Mouse (Mus musculus): ENCODE data around the gene Ltv1. TPM values are rescaled to one million over a fixed set of nuclear protein-coding genes. Genes with fewer than 3 reads are reported as not detected.

Ltv1 gene
- polyA plus RNA-seq, 1 experiment from 2014 or later: 42.1 TPM

DNA sequence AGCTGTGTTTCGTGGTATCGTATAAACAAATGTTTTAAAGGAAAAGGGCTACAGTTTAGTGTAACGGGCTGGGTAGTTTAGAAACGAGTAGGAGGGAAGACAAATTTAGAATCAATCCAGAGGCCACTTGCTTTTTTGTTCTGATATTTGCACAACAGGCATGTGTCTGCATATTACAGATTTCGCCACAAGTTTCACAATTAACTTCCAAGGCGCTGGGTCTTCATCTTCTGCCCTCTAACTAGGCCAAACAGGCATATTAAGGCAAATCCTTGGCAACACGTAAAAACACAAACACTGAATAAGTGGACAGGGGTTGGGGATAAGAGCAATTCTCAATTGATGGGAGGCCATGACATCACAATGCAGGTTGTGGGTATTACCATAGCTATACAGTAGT is 17.1 kb downstream of the Ltv1 start:
- Histone ChIP-seq H3K79me2 (ENCODE audit: inconsistent target) (no peaks in the 10 kb centered on the region), H3K36me3 (ENCODE audit: inconsistent target) (peaks cover 32% of the 10 kb centered on the region), H3K27ac (no peak overlapping the region), H3K4me3 (ENCODE audit: inconsistent target) (no peak overlapping the region)
- WGBS (ENCODE audit: missing documents): 59% methylated on average over 7 of the region's 7 CpGs

DNA sequence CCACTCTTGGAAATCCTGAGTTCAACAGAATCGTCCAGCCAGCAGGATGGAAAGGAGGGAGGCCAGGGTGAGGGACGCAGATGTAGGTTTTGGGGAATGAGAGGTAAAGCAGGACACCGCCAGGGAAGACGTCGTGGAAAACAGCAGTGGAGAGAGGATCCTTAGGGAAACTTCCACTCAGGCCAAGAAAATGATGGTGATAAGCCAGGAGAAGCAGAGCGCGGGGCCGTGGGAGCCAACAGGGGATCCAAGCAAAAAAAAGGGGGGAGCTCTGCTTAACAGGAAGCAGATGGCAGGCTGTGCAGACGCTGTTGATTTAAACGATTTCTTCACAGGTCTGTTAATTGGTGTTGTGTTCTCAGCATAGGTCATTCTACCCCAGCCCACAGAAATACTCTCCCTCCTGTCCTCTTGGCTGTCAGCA is 20.2 kb downstream of the Ltv1 start:
- Histone ChIP-seq H3K27ac (no peak overlapping the region), H3K36me3 (ENCODE audit: inconsistent target) (peaks cover 2% of the 10 kb centered on the region; the same call in 1 of the 2 replicates), H3K79me2 (ENCODE audit: inconsistent target) (no peaks in the 10 kb centered on the region), H3K4me3 (ENCODE audit: inconsistent target) (no peak overlapping the region)
- 38% methylated on average over 10 of the region's 10 CpGs for WGBS (ENCODE audit: missing documents)

DNA sequence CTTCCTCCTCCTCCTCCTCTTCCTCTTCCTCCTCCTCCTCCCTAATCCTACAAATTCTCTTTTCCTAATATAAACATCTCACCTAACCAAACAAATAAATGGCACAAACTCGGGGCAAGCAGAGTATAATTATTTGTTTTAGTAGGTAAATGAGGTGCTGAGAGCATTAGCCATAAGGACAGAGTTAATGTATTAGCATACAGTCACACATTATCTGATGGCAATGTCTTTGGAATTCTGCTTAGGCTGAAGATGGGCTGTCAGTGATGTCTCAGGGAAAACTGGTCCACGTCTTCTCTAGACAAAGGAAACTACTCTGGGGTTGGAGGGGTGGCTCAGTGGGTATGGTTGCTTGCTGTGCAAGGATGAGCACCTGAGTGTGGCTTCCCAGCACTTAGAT is 21.5 kb downstream of the Ltv1 start:
- Histone ChIP-seq H3K27ac (no peak overlapping the region), H3K4me3 (ENCODE audit: inconsistent target) (no peak overlapping the region), H3K79me2 (ENCODE audit: inconsistent target) (no peaks in the 10 kb centered on the region), H3K36me3 (ENCODE audit: inconsistent target) (no peaks in the 10 kb centered on the region)
- WGBS (ENCODE audit: missing documents): 48% methylated on average over 2 of the region's 2 CpGs

DNA sequence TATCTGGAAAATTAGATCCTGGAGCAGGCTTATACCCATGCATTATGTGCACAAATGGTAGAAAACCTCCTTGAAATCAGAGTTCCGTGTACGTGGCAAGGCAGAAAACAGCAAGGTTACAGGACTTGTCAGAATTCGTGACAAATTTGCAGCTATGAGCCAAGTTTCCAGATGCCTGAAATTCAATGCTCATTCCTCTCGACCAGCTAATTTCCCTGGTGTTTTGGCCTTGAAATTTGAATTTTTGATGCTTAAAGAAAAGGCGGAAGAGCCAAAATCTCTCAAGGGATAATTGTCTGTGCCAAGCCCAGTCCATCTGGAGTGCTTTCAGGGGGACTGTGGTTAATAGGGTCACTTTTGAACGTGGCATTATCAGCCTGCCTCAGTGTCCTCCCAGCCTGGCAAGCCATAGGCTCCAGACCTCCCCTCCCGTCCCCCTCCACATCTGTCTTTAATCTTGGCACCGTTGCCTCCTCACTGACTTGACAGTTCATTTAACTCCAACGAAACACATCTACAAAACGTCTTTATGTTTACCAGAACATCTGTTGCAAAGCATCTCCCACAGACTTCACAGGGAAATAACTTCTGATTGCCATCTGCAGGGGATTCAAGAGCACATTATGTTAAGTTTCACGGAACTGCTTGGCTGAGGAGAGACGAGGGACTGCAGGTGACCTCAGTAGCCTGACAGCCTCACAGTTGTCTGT is 22.1 kb downstream of the Ltv1 start:
- Histone ChIP-seq H3K79me2 (ENCODE audit: inconsistent target) (no peaks in the 10 kb centered on the region), H3K27ac (no peak overlapping the region), H3K36me3 (ENCODE audit: inconsistent target) (no peaks in the 10 kb centered on the region), H3K4me3 (ENCODE audit: inconsistent target) (no peak overlapping the region)
- 53% methylated on average over 12 of the region's 12 CpGs for WGBS (ENCODE audit: missing documents)

DNA sequence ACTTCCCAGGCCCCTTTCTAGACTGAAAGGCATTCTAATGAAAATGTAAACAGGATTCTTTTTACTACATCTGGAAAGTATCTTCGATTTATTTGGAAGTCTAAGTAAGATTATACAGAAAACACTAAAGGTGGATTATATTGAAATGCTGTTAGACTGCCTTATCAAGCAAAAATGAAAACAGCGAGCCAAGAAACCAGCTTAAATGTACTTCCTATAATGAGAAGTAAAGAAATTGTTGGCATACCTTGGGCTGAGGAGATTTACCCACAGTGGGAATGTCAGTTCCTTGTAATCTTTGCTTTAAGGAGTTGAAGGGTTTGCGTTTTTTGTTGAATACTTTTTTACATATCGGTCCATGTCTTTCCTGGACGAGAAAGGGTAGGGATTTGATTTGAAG is 24.5 kb downstream of the Ltv1 start:
- 94% methylated on average over 5 of the region's 5 CpGs for WGBS (ENCODE audit: missing documents)
- Histone ChIP-seq H3K27ac (no peak overlapping the region), H3K4me3 (ENCODE audit: inconsistent target) (no peak overlapping the region), H3K36me3 (ENCODE audit: inconsistent target) (no peaks in the 10 kb centered on the region), H3K79me2 (ENCODE audit: inconsistent target) (no peaks in the 10 kb centered on the region)

DNA sequence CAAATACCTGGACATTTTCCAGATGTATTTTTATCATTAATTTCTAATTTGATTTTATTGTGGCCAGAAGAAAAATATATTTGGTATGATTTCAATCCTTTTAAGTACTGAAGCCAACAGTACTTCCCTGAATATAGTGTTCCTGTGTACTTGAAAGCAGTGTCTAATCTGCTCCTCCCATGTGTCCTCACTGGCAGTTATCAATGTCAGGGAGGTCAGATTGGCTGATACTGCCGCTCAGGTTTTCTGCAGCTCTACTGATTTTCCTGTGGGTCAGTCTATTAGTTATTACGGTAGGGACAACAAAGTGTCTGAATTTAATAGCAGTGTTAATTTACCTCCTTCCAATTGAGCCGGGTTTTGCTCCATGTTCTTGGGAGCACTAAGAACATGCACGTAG is 30.9 kb downstream of the Ltv1 start:
- Histone ChIP-seq H3K36me3 (ENCODE audit: inconsistent target) (no peaks in the 10 kb centered on the region), H3K4me3 (ENCODE audit: inconsistent target) (no peak overlapping the region), H3K27ac (no peak overlapping the region), H3K79me2 (ENCODE audit: inconsistent target) (no peaks in the 10 kb centered on the region)
- WGBS (ENCODE audit: missing documents): 98% methylated on average over 4 of the region's 4 CpGs

DNA sequence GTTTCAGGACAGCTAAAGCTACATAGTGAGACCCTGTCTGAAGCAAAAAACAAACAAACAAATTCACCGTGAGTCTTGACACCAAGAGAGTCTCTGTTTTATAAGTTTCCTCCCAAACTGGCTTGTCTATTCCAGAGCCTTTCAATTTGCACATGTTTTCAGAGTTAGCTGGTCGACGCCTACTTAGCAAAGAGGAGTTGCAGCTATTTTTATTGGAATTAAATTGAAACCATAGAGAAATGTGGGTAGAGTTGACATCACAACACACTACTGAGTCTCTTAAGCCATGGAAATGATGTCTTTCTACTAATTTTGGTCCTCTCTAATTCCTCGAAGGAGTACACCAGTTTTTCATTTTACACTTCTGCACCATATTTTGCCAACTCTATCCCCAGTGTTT is 32.1 kb downstream of the Ltv1 start:
- WGBS (ENCODE audit: missing documents): 94% methylated on average over 4 of the region's 4 CpGs
- H3K27ac ChIP-seq: no peak overlapping the region
- H3K4me3 ChIP-seq (ENCODE audit: inconsistent target): no peak overlapping the region
- no peaks in the 10 kb centered on the region for H3K36me3 ChIP-seq (ENCODE audit: inconsistent target)
- H3K79me2 ChIP-seq (ENCODE audit: inconsistent target): no peaks in the 10 kb centered on the region

DNA sequence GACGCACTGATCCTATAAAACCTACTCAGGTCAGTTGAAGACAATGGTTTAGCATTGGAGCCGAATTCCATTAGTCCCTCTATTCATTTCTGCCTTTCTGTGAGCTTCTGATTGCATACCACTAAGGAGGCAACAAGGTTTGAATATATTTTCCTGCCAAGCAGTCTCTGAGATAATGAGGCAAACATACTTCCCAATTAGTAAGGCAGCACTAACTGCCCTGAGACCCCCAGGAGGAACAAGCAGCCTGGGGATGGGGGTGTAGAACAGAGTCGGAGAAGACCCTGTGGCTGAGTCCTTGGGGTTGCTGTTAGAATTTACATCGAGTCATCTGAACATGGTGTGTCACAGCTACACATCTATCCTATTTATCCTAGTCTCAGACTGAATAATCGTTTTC is 37.6 kb downstream of the Ltv1 start:
- Histone ChIP-seq H3K4me3 (ENCODE audit: inconsistent target) (no peak overlapping the region), H3K27ac (no peak overlapping the region), H3K36me3 (ENCODE audit: inconsistent target) (no peaks in the 10 kb centered on the region), H3K79me2 (ENCODE audit: inconsistent target) (no peaks in the 10 kb centered on the region)
- 92% methylated on average over 5 of the region's 5 CpGs for WGBS (ENCODE audit: missing documents)

DNA sequence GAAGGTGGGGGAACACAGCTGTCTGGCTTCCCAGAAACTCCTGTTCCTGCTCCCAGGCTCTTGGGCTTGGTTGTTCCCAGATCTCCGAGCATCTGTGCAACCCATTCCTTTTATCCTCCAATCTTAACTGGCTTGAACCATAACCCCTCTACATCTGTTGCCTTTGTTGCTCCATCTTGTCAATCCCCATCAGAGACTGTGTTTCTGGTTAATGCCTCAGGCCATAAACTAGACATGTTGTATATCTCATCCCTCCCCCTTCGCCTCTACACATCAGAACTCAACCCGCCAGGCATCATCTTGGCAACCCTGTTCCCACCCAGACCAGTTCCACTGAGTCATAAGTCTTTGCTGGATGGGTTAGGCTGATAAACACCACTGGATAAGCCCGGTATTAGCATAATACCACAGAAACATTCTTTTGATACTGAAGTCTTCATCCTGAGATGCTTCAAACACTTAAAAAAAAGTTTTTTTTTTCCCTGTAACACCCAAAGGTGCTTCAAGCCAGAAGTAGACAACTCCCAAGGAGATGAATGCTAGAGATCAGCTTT is 40.1 kb downstream of the Ltv1 start:
- H3K4me3 ChIP-seq (ENCODE audit: inconsistent target): no peak overlapping the region
- H3K79me2 ChIP-seq (ENCODE audit: inconsistent target): no peaks in the 10 kb centered on the region
- H3K27ac ChIP-seq: no peak overlapping the region
- no peaks in the 10 kb centered on the region for H3K36me3 ChIP-seq (ENCODE audit: inconsistent target)
- 91% methylated on average over 4 of the region's 4 CpGs for WGBS (ENCODE audit: missing documents)

DNA sequence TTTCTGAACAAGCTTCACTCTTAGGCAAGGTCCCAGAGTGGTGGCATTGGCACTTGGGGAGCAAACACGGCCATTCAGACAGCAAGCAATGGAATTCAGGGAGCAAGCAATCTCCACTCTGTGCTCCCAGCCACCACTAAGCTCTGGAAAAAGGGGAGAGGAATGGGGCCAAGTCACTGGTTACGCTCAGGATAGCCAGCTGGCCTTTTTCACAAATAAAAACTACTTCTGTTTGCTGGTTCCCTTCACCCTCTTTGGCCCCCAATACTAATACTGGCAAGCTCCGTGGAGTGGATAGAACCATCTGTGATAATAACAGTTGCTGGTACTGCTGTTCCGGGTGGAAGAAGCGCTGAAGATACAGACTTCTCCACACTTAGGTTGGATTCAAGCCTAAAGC is 41.6 kb downstream of the Ltv1 start:
- Histone ChIP-seq H3K27ac (no peak overlapping the region), H3K79me2 (ENCODE audit: inconsistent target) (no peaks in the 10 kb centered on the region), H3K36me3 (ENCODE audit: inconsistent target) (no peaks in the 10 kb centered on the region), H3K4me3 (ENCODE audit: inconsistent target) (no peak overlapping the region)
- 96% methylated on average over 5 of the region's 5 CpGs for WGBS (ENCODE audit: missing documents)

DNA sequence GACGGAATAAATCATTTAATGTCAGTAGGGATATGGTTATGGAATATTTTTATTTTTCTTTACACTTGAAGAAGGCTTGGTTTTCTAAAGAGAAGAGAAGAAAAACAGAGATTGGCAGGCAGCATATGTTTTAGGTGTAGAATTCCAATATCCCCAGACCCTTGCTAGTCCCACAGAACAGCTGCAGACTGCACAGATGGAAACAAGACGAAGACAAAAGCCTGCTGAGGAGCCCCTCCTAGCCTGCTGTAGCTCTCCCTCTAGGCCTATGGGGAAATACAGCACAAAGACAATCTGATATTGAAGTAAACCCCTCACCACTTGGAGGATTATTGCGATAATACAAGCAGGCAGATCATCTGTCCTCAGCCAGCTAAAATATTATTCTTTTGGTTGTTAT is 42.5 kb downstream of the Ltv1 start:
- H3K36me3 ChIP-seq (ENCODE audit: inconsistent target): no peaks in the 10 kb centered on the region
- H3K27ac ChIP-seq: no peak overlapping the region
- H3K4me3 ChIP-seq (ENCODE audit: inconsistent target): no peak overlapping the region
- WGBS (ENCODE audit: missing documents): 93% methylated on average over 3 of the region's 3 CpGs
- no peaks in the 10 kb centered on the region for H3K79me2 ChIP-seq (ENCODE audit: inconsistent target)

DNA sequence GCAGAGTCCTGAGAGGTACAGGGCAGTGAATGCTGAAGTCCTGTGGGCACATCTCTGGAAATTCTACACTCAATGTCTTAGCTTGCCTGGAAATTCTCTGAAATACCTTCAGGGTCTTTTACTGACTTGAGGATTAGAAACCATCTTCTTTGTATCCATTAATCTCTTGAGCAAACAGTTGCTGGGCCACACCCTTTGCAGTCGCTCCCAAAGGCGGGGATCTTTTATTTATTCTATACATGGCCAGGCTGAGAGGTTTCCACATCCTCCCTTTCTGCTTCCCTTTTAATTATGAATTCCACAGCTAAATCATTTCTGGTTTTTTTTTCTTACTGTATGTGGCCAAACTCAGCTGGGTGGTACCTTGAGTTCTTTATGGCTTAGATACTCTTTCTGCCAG is 52.5 kb downstream of the Ltv1 start:
- H3K36me3 ChIP-seq (ENCODE audit: inconsistent target): no peaks in the 10 kb centered on the region

DNA sequence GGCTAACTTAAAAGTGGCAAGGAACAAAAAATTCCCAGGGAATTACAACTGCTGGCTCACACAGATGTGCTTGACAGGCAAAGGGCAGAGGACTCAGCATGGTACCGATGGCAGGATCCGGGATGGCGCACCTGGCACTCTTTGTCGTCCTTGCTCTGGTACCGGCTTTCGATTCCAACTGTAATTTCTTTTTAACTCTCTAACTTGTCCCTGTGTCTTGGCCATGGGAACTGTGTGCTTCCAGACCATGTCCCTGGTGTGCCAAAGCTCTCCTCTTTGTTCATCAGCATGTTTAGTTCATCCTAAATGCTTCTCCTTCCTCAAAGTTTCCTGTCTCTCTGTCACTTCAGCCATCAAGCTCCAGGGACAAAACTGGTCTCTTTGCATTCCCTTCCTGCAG is 55.1 kb downstream of the Ltv1 start:
- WGBS (ENCODE audit: missing documents): 92% methylated on average over 6 of the region's 6 CpGs
- Histone ChIP-seq H3K4me3 (ENCODE audit: inconsistent target) (no peak overlapping the region), H3K79me2 (ENCODE audit: inconsistent target) (no peaks in the 10 kb centered on the region), H3K27ac (no peak overlapping the region), H3K36me3 (ENCODE audit: inconsistent target) (no peaks in the 10 kb centered on the region)

More for the DNA sequence above, 52.5 kb downstream of the Ltv1 start:
- no peaks in the 10 kb centered on the region for H3K79me2 ChIP-seq (ENCODE audit: inconsistent target)
- WGBS (ENCODE audit: missing documents): 75% methylated on average over 2 of the region's 2 CpGs
- no peak overlapping the region for H3K4me3 ChIP-seq (ENCODE audit: inconsistent target)
- H3K27ac ChIP-seq: no peak overlapping the region

DNA sequence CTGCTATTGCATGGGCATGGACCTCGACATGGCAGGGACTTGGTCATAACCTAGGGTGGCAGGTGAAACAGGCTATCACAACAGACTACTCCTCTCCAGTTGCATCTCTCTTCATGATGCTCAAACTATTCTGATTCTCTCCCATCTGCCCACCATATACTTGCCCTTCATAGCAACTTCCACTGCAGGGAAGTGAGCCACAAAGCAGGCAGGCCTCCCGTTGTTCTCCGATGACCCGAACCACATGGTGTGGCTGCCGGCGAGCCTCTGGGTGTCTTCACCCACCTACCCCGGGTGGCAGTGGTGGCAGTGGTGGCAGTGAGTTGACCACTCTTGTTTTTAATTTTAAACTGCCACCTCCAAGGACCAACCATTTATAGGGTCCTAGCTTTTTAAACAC is 57.2 kb downstream of the Ltv1 start:
- Histone ChIP-seq H3K36me3 (ENCODE audit: inconsistent target) (no peaks in the 10 kb centered on the region), H3K4me3 (ENCODE audit: inconsistent target) (no peak overlapping the region), H3K27ac (no peak overlapping the region), H3K79me2 (ENCODE audit: inconsistent target) (no peaks in the 10 kb centered on the region)
- WGBS (ENCODE audit: missing documents): 92% methylated on average over 7 of the region's 7 CpGs

DNA sequence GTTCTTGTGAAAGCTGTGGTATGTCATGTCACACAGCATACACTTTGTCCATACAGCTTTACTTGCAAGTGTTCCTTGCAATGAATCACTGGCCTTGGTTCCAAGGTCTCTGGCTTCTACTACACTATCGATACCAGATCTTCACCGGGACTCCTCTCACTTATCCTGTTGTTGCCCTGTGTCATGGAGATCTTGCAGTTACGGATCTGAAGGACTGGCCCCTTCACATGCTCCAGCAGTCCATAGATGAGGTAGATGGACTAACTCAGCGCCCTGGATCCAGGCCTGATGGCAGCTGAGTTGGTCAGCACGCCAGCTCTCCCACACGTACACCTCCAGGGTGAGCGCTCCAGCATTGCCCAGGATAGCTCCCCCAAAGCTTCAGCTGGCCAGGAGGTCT is 57.7 kb downstream of the Ltv1 start:
- 97% methylated on average over 7 of the region's 7 CpGs for WGBS (ENCODE audit: missing documents)
- Histone ChIP-seq H3K4me3 (ENCODE audit: inconsistent target) (no peak overlapping the region), H3K27ac (no peak overlapping the region), H3K36me3 (ENCODE audit: inconsistent target) (no peaks in the 10 kb centered on the region), H3K79me2 (ENCODE audit: inconsistent target) (no peaks in the 10 kb centered on the region)

DNA sequence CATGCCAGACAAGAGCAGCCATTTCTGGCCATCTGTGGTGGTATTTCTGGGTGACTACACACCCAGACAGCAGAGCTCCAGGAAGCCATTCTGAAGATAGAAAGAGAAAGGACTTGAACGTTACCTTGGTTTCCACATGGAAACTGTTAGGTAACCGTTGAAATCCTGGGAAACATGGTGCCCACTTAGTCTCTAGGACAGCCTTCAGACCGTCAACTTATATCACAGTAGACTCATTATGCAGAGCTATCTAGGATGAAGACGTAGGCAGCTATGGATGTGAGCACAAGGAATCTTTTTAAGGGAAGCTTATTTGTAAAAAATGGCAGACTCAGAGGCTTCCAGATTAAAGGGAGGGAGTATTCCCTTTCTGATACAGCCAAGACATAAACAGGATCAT is 59.1 kb downstream of the Ltv1 start:
- H3K27ac ChIP-seq: no peak overlapping the region
- no peaks in the 10 kb centered on the region for H3K36me3 ChIP-seq (ENCODE audit: inconsistent target)
- no peak overlapping the region for H3K4me3 ChIP-seq (ENCODE audit: inconsistent target)
- WGBS (ENCODE audit: missing documents): 96% methylated on average over 4 of the region's 4 CpGs
- no peaks in the 10 kb centered on the region for H3K79me2 ChIP-seq (ENCODE audit: inconsistent target)

Data from macrophage (primary cell).